Mouse (Mus musculus): ENCODE data around the gene Zik1.
A peak's percentile ranks its signal among the peaks of the same experiment; 100 is the strongest.

Zik1 gene

DNA sequence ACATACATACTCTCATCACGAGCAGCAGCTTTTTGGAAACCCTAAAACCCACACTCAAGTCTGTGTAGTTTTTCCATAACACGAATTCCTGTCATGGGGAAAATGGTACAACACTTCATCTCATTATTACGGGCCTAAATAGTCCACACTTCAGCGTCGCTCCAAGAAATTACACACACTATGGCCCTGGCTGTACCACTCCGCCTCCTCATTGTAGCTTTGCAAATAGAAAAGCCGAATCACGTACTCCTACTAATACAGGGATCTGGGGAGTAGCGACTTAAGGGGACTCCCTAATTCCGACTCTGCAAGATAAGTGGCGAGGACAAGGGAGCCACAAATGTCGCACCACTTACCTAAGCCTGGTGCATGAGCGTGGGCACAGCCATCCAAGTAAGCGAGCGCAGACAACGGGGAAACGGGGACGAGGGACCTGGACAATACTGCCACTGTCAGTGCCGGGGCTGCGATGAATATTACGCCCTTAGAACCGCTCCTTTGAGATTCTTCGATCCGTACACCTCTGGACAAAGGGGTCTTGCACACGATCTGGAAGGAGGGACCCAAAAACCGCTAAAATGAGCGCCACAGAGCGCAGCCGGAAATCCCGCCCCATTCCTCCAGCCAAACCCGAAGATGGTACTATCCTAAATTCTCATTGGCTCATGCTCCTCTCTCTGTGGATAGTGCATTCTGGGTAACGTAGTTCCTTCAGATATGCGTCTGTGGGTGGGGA, at the start of gene Zik1:
Gene Zik1 (minus strand): TSS at position 609 of the 736 bp plus-strand sequence.
- DNase-seq (ENCODE audit: low spot score), result peak; percentile 65

DNA sequence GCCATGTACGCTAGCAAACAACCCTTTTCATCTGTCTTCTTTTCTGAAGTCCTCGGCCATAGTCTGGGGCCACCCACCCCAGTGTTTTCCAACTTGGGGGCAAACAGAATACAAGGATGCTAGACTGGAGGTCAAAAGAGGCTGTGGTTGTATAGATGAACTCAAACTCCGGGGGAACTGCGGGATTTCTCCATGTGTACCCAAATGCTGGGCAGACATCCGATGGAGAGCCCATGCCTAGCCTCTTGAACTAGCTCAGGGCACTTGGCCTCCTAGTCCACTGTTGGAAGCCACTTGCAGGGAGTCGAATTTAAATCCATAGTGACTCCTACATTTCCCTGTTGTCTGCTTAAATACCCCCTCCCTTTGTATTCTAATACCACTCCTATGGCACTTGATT, 384 bp upstream of the Zik1 start:
- DNase-seq (ENCODE audit: low spot score), result no peak

DNA sequence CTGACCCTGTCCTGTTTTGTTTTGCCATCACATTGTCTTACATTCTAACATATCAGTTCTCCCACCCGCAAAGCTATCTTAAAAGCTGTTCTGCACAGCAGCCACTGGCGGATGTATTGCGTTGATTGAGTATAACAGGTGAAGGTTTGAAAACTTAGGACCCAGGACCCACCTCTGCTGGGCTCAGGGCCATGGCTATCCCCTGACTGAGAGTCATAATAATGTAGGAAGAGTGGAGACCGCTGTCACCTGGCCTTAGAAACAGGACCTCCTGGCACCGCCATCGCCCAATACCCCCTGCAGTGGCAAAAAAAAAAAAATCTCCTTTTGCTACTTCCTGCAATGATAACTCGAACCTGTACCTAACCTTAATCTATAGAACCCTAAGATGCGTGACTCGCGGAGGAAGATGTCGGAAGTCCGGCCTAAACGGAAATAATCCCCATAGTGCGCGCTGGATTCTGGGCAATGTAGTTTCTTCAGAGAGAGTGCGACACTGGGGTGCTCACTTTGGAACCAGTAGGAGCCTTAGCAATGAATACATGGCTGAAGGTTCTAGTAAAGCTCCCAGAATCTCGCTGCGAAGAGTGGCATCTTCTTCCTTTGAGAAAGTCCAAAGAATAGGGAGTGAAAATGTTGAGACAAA, 14.5 kb downstream of the Zik1 start:
- no peak for DNase-seq (ENCODE audit: low spot score)

DNA sequence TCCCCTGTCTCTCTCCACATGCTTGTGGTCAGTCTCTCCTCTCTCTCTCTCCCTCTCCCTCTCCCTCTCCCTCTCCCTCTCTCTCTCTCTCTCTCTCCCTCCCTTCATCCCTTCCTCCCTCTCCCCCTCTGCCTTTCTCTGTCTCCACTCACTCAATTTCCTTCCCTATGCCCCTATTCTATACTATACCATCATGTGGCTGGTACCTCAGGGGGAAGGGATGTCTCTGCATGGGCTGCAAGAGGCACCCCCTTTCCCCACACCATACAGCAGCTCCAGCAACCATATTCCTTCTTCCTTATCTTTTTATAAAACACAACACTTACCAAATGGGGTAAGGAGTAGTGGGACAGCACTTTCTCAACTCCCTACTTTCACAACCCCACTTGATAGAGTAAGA, 15.4 kb downstream of the Zik1 start:
- no peak for DNase-seq (ENCODE audit: low spot score)

DNA sequence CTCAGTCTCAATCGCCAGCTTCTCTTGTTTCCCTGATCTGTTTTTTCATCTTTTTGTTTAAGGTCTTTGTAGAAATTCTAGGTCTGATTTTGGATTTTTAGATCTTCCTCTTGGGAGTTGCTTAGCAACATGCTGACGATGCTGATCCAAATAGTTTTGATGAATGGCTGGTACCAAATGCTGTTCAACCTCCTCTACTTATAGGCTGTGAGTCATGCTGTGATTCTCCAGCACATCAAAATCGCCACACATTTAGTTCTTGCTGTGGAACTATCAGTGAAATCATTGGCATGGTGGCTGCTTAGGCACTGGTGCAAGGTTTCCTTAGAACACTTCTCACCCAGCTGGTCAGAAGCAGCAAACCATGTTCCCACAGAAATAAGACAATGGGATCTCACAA, 37.0 kb downstream of the Zik1 start:
- DNase-seq (ENCODE audit: low spot score), result no peak

DNA sequence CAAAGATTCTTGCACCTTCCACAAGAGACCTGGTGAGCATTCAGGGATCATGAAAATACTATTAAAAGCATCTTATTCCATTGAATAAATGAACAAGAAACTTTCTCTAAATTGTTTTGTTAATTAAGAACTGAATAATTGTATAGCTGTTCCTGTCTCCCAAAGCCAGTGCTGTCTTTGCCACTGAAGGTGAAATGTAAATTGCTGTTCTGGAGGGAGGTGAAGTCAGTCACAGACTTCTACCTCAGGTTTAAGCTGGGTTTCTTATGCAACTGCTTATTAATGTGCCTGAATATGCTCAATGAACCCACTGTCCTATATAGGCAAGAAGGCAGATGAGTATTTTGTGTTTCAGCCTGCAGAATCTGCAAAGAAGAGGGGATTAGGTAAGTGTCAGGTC, 52.2 kb downstream of the Zik1 start, which contains the start of gene Vmn1r67:
Gene Vmn1r67 (plus strand): TSS at position 301 of the 400 bp plus-strand sequence.
- no peak for DNase-seq (ENCODE audit: low spot score)

All from ovary, postnatal 36 days (tissue).